Mouse (Mus musculus): ENCODE data around the gene Usp5.
"Not testable (repeated sequence)": the region's sequence is repeated elsewhere in the genome, so short reads cannot be mapped to it uniquely, and the experiment has no call there.

The Usp5 gene

GRCm38 (mm10) chr6:124847305-124847704 is 18.0 kb upstream of the Usp5 start:
- intact Hi-C loops (cut with DNase I): no loop called here

- intact Hi-C loops (cut with DNase I): no loop called here
Measured at GRCm38 (mm10) chr6:124840241-124841167, 11.2 kb upstream of the Usp5 start, which contains the start of gene Gnb3. Gene Gnb3, minus strand, starts transcription at chr6:124840275.

GRCm38 (mm10) chr6:124839805-124840204 is 10.5 kb upstream of the Usp5 start:
- intact Hi-C loops (cut with DNase I): no loop called here

- intact Hi-C loops (cut with DNase I): no loop called here
Measured at GRCm38 (mm10) chr6:124836411-124836810, 7.1 kb upstream of the Usp5 start.

GRCm38 (mm10) chr6:124835531-124835930 is 6.2 kb upstream of the Usp5 start:
- intact Hi-C loops (cut with DNase I): no loop called here

- intact Hi-C loops (cut with DNase I): no loop called here
Measured at GRCm38 (mm10) chr6:124834512-124835081, 5.3 kb upstream of the Usp5 start.

GRCm38 (mm10) chr6:124831649-124832048 is 2.4 kb upstream of the Usp5 start:
- intact Hi-C loops (cut with DNase I): no loop called here

- intact Hi-C loops (cut with DNase I): not testable (repeated sequence)
Measured at GRCm38 (mm10) chr6:124831199-124831598, 1.9 kb upstream of the Usp5 start.

GRCm38 (mm10) chr6:124829799-124830700 is 766 bp upstream of the Usp5 start:
- intact Hi-C loops (cut with DNase I): no loop called here

- intact Hi-C loops (cut with DNase I): no loop called here
Measured at GRCm38 (mm10) chr6:124828101-124828592, 1.1 kb downstream of the Usp5 start.

- intact Hi-C loops (cut with DNase I): no loop called here
Measured at GRCm38 (mm10) chr6:124822049-124822448, 7.2 kb downstream of the Usp5 start.

- intact Hi-C loops (cut with DNase I): no loop called here
Measured at GRCm38 (mm10) chr6:124820891-124821290, 8.4 kb downstream of the Usp5 start.

- intact Hi-C loops (cut with DNase I): no loop called here
Measured at GRCm38 (mm10) chr6:124817971-124818370, 11.3 kb downstream of the Usp5 start.

- intact Hi-C loops (cut with DNase I): no loop called here
Measured at GRCm38 (mm10) chr6:124817563-124817962, 11.7 kb downstream of the Usp5 start.

- intact Hi-C loops (cut with DNase I): no loop called here
Measured at GRCm38 (mm10) chr6:124817125-124817524, 12.2 kb downstream of the Usp5 start.

GRCm38 (mm10) chr6:124816611-124817010 is 12.7 kb downstream of the Usp5 start:
- intact Hi-C loops (cut with DNase I): no loop called here

- intact Hi-C loops (cut with DNase I): no loop called here
Measured at GRCm38 (mm10) chr6:124814858-124815774, 14.2 kb downstream of the Usp5 start.

- intact Hi-C loops (cut with DNase I): no loop called here
Measured at GRCm38 (mm10) chr6:124814448-124814847, 14.8 kb downstream of the Usp5 start.

GRCm38 (mm10) chr6:124813933-124814332 is 15.4 kb downstream of the Usp5 start, which contains the start of gene Tpi1:
Gene Tpi1, minus strand, starts transcription at chr6:124814296.
- intact Hi-C loops (cut with DNase I): no loop called here

GRCm38 (mm10) chr6:124813496-124813895 is 15.8 kb downstream of the Usp5 start:
- intact Hi-C loops (cut with DNase I): no loop called here

All from adrenal gland (tissue).